Mouse (Mus musculus): ENCODE results near the gene Hoxa7. TPM values are rescaled to one million over a fixed set of nuclear protein-coding genes. Genes with fewer than 3 reads are reported as not detected.

Hoxa7 gene
- polyA plus RNA-seq, 1 experiment from 2014 or later, result 13.9 TPM

DNA sequence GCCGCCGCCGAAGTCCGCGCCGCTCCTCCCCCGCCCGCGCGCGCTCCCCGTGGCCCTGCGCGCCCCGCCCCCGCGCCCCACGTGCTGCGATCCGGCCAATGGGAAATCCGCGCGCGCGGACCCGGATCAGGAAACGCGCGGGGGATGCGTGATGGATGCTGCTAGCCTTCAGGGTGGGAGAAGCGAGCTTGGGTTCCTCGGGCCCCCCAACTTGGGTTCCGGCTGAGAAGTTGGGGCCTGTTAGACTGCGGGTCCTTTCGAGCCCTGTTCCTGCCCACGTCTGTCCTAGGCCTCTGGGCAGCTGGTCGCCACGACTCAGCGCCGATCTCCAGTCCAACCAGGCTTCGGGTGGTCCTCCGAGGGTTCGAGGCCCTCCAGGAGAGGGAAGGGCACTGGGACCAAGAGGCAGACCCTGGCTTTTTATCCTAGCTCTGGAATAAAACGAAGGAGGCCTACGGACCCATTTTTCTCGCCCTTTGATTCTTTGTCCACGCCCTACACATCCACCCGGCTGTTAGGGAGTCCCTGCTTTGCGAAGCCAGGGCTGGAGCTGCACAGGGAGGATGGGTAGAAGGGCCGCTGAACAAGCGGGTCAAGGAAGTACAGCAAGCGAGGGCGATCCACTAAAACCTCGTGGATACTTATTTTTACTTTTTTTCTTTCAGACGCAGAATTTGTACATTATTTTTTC is 29.6 kb downstream of the Hoxa7 start:
- peak; percentile 74 for ATAC-seq (ENCODE audit: insufficient number of reproducible peaks, insufficient read depth, low FRiP score, low read depth)
- H3K27me3 ChIP-seq (ENCODE audit: control insufficient read depth, insufficient read depth, low read length), result no peaks in the 10 kb centered on the region
- peak overlapping the region; percentile 97 for H3K27ac ChIP-seq (ENCODE audit: low read length)
- peak overlapping the region; percentile 47 for H3K4me3 ChIP-seq (ENCODE audit: low read depth, low read length)
- H3K36me3 ChIP-seq (ENCODE audit: control insufficient read depth, insufficient read depth, low read length), result no peaks in the 10 kb centered on the region
- peak overlapping the region; percentile 90 for H3K4me2 ChIP-seq (replicated peaks; ENCODE audit: low read depth, low read length)
- peaks cover 60% of the 10 kb centered on the region for H3K4me1 ChIP-seq (ENCODE audit: control insufficient read depth, insufficient read depth, low read length)
- WGBS, result under 1% methylated on average over 37 of the region's 55 CpGs
- H3K9ac ChIP-seq (replicated peaks; ENCODE audit: low read depth, low read length), result peak overlapping the region; percentile 74
- H3K9me3 ChIP-seq (ENCODE audit: control insufficient read depth, low read depth, low read length), result no peaks in the 10 kb centered on the region

DNA sequence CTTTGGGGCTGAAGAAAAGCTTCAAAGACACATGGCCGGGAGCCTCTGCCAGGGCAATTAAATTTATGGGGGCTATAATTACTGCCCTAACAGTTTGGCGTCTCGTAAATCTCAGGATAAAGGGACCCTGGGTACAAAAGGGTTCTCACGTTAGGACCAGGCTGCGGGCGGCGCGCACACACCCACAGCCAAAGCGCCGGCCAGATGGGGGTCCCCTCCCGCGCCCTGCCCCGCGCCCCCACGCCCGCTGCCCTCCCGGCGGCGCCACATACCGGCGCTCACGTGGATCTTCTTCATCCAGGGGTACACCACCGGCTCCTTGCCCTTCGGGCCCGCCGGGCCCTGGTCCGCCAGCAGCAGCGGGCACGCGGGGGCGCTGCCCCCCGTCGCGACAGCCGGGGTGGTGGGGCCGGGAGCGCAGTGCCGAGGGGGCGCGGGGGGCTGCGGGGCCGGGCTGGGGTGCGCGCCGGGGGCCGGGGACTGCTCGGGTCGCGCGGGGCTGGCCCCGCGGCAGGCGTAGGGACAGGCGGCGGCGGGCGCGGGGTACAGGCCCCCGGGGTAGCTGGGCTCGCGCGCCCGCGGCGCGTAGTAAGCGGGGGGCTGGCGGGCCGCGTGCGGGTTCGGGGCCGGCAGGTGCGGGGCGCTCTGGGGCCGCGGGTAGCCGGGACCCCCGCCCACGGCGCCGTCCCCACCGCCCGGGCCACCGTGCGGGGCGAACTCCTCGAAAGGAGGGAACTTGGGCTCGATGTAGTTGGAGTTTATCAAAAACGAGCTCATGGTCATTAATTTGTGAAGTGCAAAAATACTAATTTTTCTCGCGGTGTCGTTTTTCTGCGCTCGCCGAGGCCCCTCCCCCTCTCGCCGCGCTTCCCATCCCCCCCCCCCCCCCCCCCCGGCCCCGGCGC is 30.5 kb downstream of the Hoxa7 start, which contains the start of gene Hoxa4:
TSS of gene Hoxa4 (minus strand) at position 848 of the 905 bp plus-strand sequence.
- Histone ChIP-seq H3K4me1 (ENCODE audit: control insufficient read depth, insufficient read depth, low read length) (peaks cover 58% of the 10 kb centered on the region), H3K4me3 (ENCODE audit: low read depth, low read length) (peak within 1 kb of the TSS; percentile 47), H3K9ac (replicated peaks; ENCODE audit: low read depth, low read length) (peak within 1 kb of the TSS; percentile 97), H3K27ac (ENCODE audit: low read length) (peak within 1 kb of the TSS; percentile 98), H3K4me2 (replicated peaks; ENCODE audit: low read depth, low read length) (peak within 1 kb of the TSS; percentile 90), H3K27me3 (ENCODE audit: control insufficient read depth, insufficient read depth, low read length) (no peaks in the 10 kb centered on the region), H3K36me3 (ENCODE audit: control insufficient read depth, insufficient read depth, low read length) (0 out of 2 replicates have a peak, but pooled peaks cover 2% of the 10 kb centered on the region), H3K9me3 (ENCODE audit: control insufficient read depth, low read depth, low read length) (no peaks in the 10 kb centered on the region)
- WGBS, result 1% methylated on average over 63 of the region's 102 CpGs
- no peak for ATAC-seq (ENCODE audit: insufficient number of reproducible peaks, insufficient read depth, low FRiP score, low read depth)

DNA sequence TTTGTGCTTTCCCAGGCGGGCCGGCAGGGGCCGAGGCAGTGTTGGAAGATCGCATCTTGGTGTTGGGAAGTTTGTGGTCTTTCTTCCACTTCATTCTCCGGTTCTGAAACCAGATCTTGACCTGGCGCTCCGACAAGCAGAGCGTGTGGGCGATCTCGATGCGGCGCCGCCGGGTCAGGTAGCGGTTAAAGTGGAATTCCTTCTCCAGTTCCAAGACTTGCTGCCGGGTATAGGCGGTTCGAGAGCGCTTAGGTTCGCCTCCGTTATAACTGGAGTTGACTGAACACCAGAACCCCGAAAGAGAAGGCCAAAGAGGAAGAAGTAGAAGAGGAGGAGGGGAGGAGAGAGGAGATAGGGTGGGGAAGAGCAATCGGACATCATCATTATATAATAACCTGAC is 31.2 kb downstream of the Hoxa7 start:
- peaks cover 58% of the 10 kb centered on the region for H3K4me1 ChIP-seq (ENCODE audit: control insufficient read depth, insufficient read depth, low read length)
- WGBS, result 2% methylated on average over 23 of the region's 23 CpGs
- H3K9ac ChIP-seq (replicated peaks; ENCODE audit: low read depth, low read length), result peak overlapping the region; percentile 97

DNA sequence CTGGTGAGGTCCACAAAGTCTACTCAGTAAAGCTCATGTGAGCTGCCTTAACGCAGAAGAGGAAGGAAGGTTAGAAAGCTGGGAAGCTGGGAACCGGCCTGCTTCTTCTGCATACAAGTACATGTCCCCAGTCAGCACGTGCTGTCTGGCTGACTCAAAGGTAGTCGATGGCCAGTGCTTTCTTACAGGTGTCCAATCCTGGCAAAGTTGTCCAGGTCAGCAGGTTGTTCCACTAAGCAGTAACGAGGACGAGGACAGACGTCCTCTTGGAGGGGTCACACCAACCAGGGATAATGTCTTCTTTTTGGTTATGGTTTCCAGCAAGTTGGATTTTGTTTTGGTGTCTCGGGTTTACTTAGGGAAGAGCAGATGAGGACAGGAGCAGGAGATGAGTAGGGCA is 31.7 kb downstream of the Hoxa7 start:
- ATAC-seq (ENCODE audit: insufficient number of reproducible peaks, insufficient read depth, low FRiP score, low read depth), result no peak
- 10% methylated on average over 8 of the region's 8 CpGs for WGBS
- Histone ChIP-seq H3K4me3 (ENCODE audit: low read depth, low read length) (peak overlapping the region; percentile 47), H3K9me3 (ENCODE audit: control insufficient read depth, low read depth, low read length) (no peaks in the 10 kb centered on the region), H3K27me3 (ENCODE audit: control insufficient read depth, insufficient read depth, low read length) (no peaks in the 10 kb centered on the region), H3K4me2 (replicated peaks; ENCODE audit: low read depth, low read length) (peak overlapping the region; percentile 90), H3K9ac (replicated peaks; ENCODE audit: low read depth, low read length) (peak overlapping the region; percentile 97), H3K27ac (ENCODE audit: low read length) (peak overlapping the region; percentile 98), H3K36me3 (ENCODE audit: control insufficient read depth, insufficient read depth, low read length) (0 out of 2 replicates have a peak, but pooled peaks cover 2% of the 10 kb centered on the region), H3K4me1 (ENCODE audit: control insufficient read depth, insufficient read depth, low read length) (peaks cover 62% of the 10 kb centered on the region)

More for the DNA sequence above, 31.2 kb downstream of the Hoxa7 start:
- peak overlapping the region; percentile 90 for H3K4me2 ChIP-seq (replicated peaks; ENCODE audit: low read depth, low read length)
- H3K27ac ChIP-seq (ENCODE audit: low read length), result peak overlapping the region; percentile 98
- H3K36me3 ChIP-seq (ENCODE audit: control insufficient read depth, insufficient read depth, low read length), result 0 out of 2 replicates have a peak, but pooled peaks cover 2% of the 10 kb centered on the region
- no peaks in the 10 kb centered on the region for H3K27me3 ChIP-seq (ENCODE audit: control insufficient read depth, insufficient read depth, low read length)
- ATAC-seq (ENCODE audit: insufficient number of reproducible peaks, insufficient read depth, low FRiP score, low read depth), result no peak
- H3K4me3 ChIP-seq (ENCODE audit: low read depth, low read length), result peak overlapping the region; percentile 47
- no peaks in the 10 kb centered on the region for H3K9me3 ChIP-seq (ENCODE audit: control insufficient read depth, low read depth, low read length)

DNA sequence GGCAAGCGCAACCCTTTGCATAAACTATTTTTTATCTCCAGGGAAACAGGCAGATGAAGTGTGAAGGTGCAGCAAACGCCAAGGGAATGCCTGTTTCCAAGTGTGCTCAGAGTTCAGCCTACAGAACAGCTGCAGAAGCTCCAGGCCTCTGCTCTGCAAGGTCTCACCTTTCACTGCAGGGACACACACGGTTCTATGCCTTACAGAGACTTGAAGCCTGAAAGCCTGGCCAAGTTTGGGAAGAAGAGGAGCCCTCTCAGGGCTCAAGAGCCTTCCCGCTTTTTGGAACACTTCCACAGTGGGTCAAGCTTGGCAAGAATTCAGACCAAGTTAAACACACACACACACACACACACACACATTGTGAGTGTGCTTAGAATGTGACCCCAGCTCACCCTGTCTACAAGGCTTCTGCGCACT is 32.5 kb downstream of the Hoxa7 start:
- Histone ChIP-seq H3K4me1 (ENCODE audit: control insufficient read depth, insufficient read depth, low read length) (peaks cover 65% of the 10 kb centered on the region), H3K4me2 (replicated peaks; ENCODE audit: low read depth, low read length) (peak overlapping the region; percentile 90), H3K36me3 (ENCODE audit: control insufficient read depth, insufficient read depth, low read length) (0 out of 2 replicates have a peak, but pooled peaks cover 2% of the 10 kb centered on the region), H3K9me3 (ENCODE audit: control insufficient read depth, low read depth, low read length) (no peaks in the 10 kb centered on the region), H3K27me3 (ENCODE audit: control insufficient read depth, insufficient read depth, low read length) (no peaks in the 10 kb centered on the region), H3K9ac (replicated peaks; ENCODE audit: low read depth, low read length) (peak overlapping the region; percentile 97), H3K27ac (ENCODE audit: low read length) (peak overlapping the region; percentile 98), H3K4me3 (ENCODE audit: low read depth, low read length) (peak overlapping the region; percentile 47)
- peak; percentile 44; the same call in 1 of the 2 replicates for ATAC-seq (ENCODE audit: insufficient number of reproducible peaks, insufficient read depth, low FRiP score, low read depth)
- WGBS, result 14% methylated on average over 5 of the region's 5 CpGs

DNA sequence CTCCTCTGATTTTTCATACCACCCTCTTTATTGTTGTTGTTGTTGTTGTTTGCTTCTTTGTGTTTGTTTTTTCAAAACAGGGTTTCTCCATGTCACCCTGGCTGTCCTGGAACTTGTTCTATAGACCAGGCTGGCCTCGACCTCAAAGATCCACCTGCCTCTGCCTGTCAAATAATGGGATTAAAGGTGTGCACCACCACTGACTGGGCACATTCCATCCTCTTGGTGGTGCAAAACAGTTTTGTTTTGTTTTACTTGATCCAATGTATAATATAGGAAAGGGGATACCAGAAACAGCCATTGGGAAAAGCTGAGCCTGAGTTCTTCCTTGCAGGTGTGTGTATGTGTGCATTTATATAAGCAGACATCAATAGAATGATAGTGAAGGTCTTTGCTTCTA is 35.2 kb downstream of the Hoxa7 start:
- H3K27ac ChIP-seq (ENCODE audit: low read length), result peak overlapping the region; percentile 11; the same call in 1 of the 2 replicates
- H3K4me1 ChIP-seq (ENCODE audit: control insufficient read depth, insufficient read depth, low read length), result peaks cover 74% of the 10 kb centered on the region
- H3K4me3 ChIP-seq (ENCODE audit: low read depth, low read length), result no peak overlapping the region
- no peak overlapping the region for H3K9ac ChIP-seq (replicated peaks; ENCODE audit: low read depth, low read length)
- 35% methylated on average over 1 of the region's 1 CpGs for WGBS
- no peak overlapping the region for H3K4me2 ChIP-seq (replicated peaks; ENCODE audit: low read depth, low read length)
- peaks cover 5% of the 10 kb centered on the region; the same call in 1 of the 2 replicates for H3K36me3 ChIP-seq (ENCODE audit: control insufficient read depth, insufficient read depth, low read length)
- no peak for ATAC-seq (ENCODE audit: insufficient number of reproducible peaks, insufficient read depth, low FRiP score, low read depth)
- no peaks in the 10 kb centered on the region for H3K9me3 ChIP-seq (ENCODE audit: control insufficient read depth, low read depth, low read length)
- no peaks in the 10 kb centered on the region for H3K27me3 ChIP-seq (ENCODE audit: control insufficient read depth, insufficient read depth, low read length)

DNA sequence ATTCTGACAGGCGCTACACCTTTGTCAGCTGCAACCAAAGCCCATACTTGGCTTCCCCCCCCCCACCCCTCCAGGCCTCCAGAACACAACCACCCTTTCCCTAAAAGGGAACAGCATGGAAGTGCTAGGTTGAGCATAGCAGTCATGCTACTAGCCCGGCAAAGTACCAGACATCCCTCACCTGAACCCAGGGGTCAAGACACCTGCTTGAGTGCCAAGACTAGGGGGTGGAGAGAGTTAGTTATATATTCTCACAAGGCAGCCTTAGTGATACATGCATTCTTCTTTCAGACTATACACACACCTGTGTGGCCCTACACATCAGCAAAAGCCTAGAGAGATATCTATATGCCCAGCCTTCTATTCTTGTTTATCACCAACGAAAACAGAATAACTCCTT is 35.8 kb downstream of the Hoxa7 start:
- Histone ChIP-seq H3K4me3 (ENCODE audit: low read depth, low read length) (no peak overlapping the region), H3K4me1 (ENCODE audit: control insufficient read depth, insufficient read depth, low read length) (peaks cover 81% of the 10 kb centered on the region), H3K27ac (ENCODE audit: low read length) (peak overlapping the region; percentile 98; the same call in 1 of the 2 replicates), H3K36me3 (ENCODE audit: control insufficient read depth, insufficient read depth, low read length) (peaks cover 5% of the 10 kb centered on the region; the same call in 1 of the 2 replicates), H3K27me3 (ENCODE audit: control insufficient read depth, insufficient read depth, low read length) (no peaks in the 10 kb centered on the region), H3K4me2 (replicated peaks; ENCODE audit: low read depth, low read length) (peak overlapping the region; percentile 24), H3K9ac (replicated peaks; ENCODE audit: low read depth, low read length) (no peak overlapping the region), H3K9me3 (ENCODE audit: control insufficient read depth, low read depth, low read length) (no peaks in the 10 kb centered on the region)
- WGBS, result 29% methylated on average over 3 of the region's 3 CpGs
- no peak for ATAC-seq (ENCODE audit: insufficient number of reproducible peaks, insufficient read depth, low FRiP score, low read depth)

DNA sequence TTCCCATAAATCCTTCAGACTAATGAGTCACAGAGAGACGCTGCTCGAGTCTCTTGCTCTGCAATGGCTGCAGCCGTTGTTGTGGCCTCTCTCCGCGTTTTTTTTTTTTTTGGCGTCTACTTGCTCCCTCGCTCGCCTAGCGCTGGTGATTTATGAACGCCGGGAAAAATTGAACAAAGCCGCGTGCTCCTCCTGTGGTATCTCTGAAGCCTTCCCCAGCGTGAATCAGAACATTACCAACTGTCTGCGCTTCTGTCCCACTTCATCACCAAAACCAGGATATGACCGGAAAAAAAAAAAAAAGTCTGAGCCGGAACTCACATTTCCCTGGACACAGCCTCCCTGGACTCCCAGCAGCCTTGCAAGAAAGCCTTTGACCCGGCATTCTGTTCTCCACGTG is 36.4 kb downstream of the Hoxa7 start:
- ATAC-seq (ENCODE audit: insufficient number of reproducible peaks, insufficient read depth, low FRiP score, low read depth), result no peak
- H3K4me3 ChIP-seq (ENCODE audit: low read depth, low read length), result no peak overlapping the region

More for the DNA sequence above, 36.4 kb downstream of the Hoxa7 start:
- Histone ChIP-seq H3K27ac (ENCODE audit: low read length) (peak overlapping the region; percentile 98), H3K36me3 (ENCODE audit: control insufficient read depth, insufficient read depth, low read length) (peaks cover 5% of the 10 kb centered on the region; the same call in 1 of the 2 replicates), H3K27me3 (ENCODE audit: control insufficient read depth, insufficient read depth, low read length) (no peaks in the 10 kb centered on the region), H3K9me3 (ENCODE audit: control insufficient read depth, low read depth, low read length) (no peaks in the 10 kb centered on the region), H3K9ac (replicated peaks; ENCODE audit: low read depth, low read length) (no peak overlapping the region), H3K4me2 (replicated peaks; ENCODE audit: low read depth, low read length) (peak overlapping the region; percentile 24), H3K4me1 (ENCODE audit: control insufficient read depth, insufficient read depth, low read length) (peaks cover 86% of the 10 kb centered on the region)
- WGBS, result 3% methylated on average over 19 of the region's 19 CpGs

All from stomach, embryonic 14.5 days (tissue).